Mouse (Mus musculus): ENCODE data around the gene Rps7. TPM values are rescaled to one million over a fixed set of nuclear protein-coding genes. Genes with fewer than 3 reads are reported as not detected.

Gene Rps7
- polyA plus RNA-seq, 1 experiment from 2014 or later = 847 TPM

- no peak for ATAC-seq (ENCODE audit: insufficient number of reproducible peaks, insufficient read depth, low FRiP score, low TSS enrichment, low read depth)
- peaks cover 13% of the 10 kb centered on the region for H3K27me3 ChIP-seq
- no peak overlapping the region for H3K4me3 ChIP-seq (replicated peaks)
- no peaks in the 10 kb centered on the region for H3K4me1 ChIP-seq (replicated peaks)
- H3K4me2 ChIP-seq = no peak overlapping the region
- H3K27ac ChIP-seq = no peak overlapping the region
- H3K36me3 ChIP-seq = no peaks in the 10 kb centered on the region
- no peak overlapping the region for H3K9ac ChIP-seq (replicated peaks)
- WGBS = 62% methylated on average over 3 of the region's 3 CpGs
- H3K9me3 ChIP-seq = no peaks in the 10 kb centered on the region
Observed at GRCm38 (mm10) chr12:28584036-28584435, 51.7 kb downstream of the Rps7 start.

GRCm38 (mm10) chr12:28582423-28582822 is 53.3 kb downstream of the Rps7 start, which contains the start of gene Allc:
TSS of gene Allc (minus strand) at chr12:28582523.
- no peak within 1 kb of the TSS for H3K27ac ChIP-seq

More at GRCm38 (mm10) chr12:28582423-28582822, 53.3 kb downstream of the Rps7 start, which contains the start of gene Allc:
- Histone ChIP-seq H3K36me3 (no peaks in the 10 kb centered on the region), H3K4me3 (replicated peaks) (no peak within 1 kb of the TSS), H3K9me3 (no peaks in the 10 kb centered on the region), H3K9ac (replicated peaks) (no peak within 1 kb of the TSS), H3K4me1 (replicated peaks) (no peaks in the 10 kb centered on the region), H3K4me2 (no peak within 1 kb of the TSS), H3K27me3 (no peaks in the 10 kb centered on the region)
- 84% methylated on average over 8 of the region's 8 CpGs for WGBS
- no peak for ATAC-seq (ENCODE audit: insufficient number of reproducible peaks, insufficient read depth, low FRiP score, low TSS enrichment, low read depth)

Small RNA genes lying within 50 kb of the gene (microRNA-seq; reads per million reads assigned to microRNA genes)
- not detected for gene Mir6937

Other genes with a start within 250 kb of the Rps7 start
- gene Dcdc2c, start 83.6 kb downstream of the Rps7 start, polyA plus RNA-seq (2016; fragmentation: Nextera tagmentation; extraction: Ambion mirVana) = 0.24 TPM in 1 of 2 replicates, not detected in the other
- not detected in 2 replicates for gene Allc, start 53.4 kb downstream of the Rps7 start, polyA plus RNA-seq (2016; fragmentation: Nextera tagmentation; extraction: Ambion mirVana)
- not detected in 2 replicates for gene Colec11, start 12.6 kb downstream of the Rps7 start, polyA plus RNA-seq (2016; fragmentation: Nextera tagmentation; extraction: Ambion mirVana)
- 32.7 and 33.7 TPM in 2 replicates for gene Rnaseh1, start 13.6 kb upstream of the Rps7 start, polyA plus RNA-seq (2016; fragmentation: Nextera tagmentation; extraction: Ambion mirVana)
- gene Adi1, start 39.3 kb upstream of the Rps7 start, polyA plus RNA-seq (2016; fragmentation: Nextera tagmentation; extraction: Ambion mirVana) = 66.1 and 68.9 TPM in 2 replicates
- 42.1 and 43.0 TPM in 2 replicates for gene Trappc12, start 114.5 kb upstream of the Rps7 start, polyA plus RNA-seq (2016; fragmentation: Nextera tagmentation; extraction: Ambion mirVana)
- 33.7 and 35.5 TPM in 2 replicates for gene Eipr1, start 115.8 kb upstream of the Rps7 start, polyA plus RNA-seq (2016; fragmentation: Nextera tagmentation; extraction: Ambion mirVana)